Mouse (Mus musculus): Measurements from ENCODE around the gene Grin2a. TPM values are rescaled to one million over a fixed set of nuclear protein-coding genes. Genes with fewer than 3 reads are reported as not detected.

Gene Grin2a
- polyA plus RNA-seq, 1 experiment from 2014 or later, result 0.30 TPM

DNA sequence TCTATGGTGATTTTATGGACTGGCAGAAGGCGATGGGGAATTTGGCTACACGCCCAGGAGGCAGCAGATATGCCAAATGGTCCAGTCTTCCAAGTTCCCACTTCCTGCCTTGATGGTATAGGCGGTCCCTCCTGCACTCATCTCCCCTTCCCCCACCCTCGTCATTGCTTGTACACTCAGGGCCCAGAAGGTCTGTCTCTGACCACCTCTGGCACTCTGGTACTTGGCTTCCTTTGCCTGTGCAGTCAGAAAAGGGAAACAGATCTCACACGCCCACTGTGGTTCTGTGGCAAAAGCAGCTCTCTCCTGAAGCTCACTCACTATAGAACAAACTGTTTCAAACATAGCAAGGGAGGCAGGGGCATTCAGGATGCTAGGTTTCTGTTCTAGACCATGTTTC is 227.0 kb downstream of the Grin2a start:
- H3K4me2 ChIP-seq (ENCODE audit: low read length), result no peak overlapping the region
- H3K9me3 ChIP-seq (ENCODE audit: control insufficient read depth, low read length), result no peaks in the 10 kb centered on the region
- ATAC-seq (replicated peaks; ENCODE audit: low FRiP score, low TSS enrichment, low read depth) (no peak), DNase-seq (ENCODE audit: low spot score) (no peak)
- no peak overlapping the region for H3K9ac ChIP-seq (ENCODE audit: low read length)
- no peaks in the 10 kb centered on the region for H3K4me1 ChIP-seq (replicated peaks; ENCODE audit: control insufficient read depth, insufficient read depth, low read length)
- H3K27me3 ChIP-seq (replicated peaks; ENCODE audit: control insufficient read depth, insufficient read depth, low read length), result no peaks in the 10 kb centered on the region
- H3K36me3 ChIP-seq (ENCODE audit: control insufficient read depth, insufficient read depth, low read length), result no peaks in the 10 kb centered on the region
- H3K27ac ChIP-seq (ENCODE audit: low read depth), result no peak overlapping the region
- 56% methylated on average over 5 of the region's 5 CpGs for WGBS
- H3K4me3 ChIP-seq (ENCODE audit: low read depth, low read length), result no peak overlapping the region

DNA sequence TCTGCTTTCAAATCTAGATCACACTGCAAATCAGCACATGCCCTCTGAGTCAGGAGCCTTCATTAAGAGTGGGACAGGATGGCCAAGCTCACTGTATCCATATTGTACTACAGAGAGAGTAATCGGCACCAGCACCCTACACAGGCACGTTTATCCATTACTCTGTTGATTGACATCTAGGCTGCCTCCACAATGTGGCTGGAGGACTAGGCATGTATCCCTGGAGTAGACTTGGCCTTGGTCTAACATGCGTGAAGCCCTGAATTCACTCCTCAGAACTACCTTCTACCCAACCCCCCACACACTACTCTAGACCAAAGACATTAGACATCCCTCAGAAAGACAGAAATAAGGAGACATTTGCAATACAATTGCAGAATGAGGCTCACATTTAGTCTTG is 227.4 kb downstream of the Grin2a start:
- ATAC-seq (replicated peaks; ENCODE audit: low FRiP score, low TSS enrichment, low read depth) (no peak), DNase-seq (ENCODE audit: low spot score) (no peak)
- WGBS, result 84% methylated on average over 3 of the region's 3 CpGs
- Histone ChIP-seq H3K9ac (ENCODE audit: low read length) (no peak overlapping the region), H3K4me2 (ENCODE audit: low read length) (no peak overlapping the region), H3K4me3 (ENCODE audit: low read depth, low read length) (no peak overlapping the region), H3K27me3 (replicated peaks; ENCODE audit: control insufficient read depth, insufficient read depth, low read length) (no peaks in the 10 kb centered on the region), H3K36me3 (ENCODE audit: control insufficient read depth, insufficient read depth, low read length) (no peaks in the 10 kb centered on the region), H3K27ac (ENCODE audit: low read depth) (no peak overlapping the region), H3K9me3 (ENCODE audit: control insufficient read depth, low read length) (no peaks in the 10 kb centered on the region), H3K4me1 (replicated peaks; ENCODE audit: control insufficient read depth, insufficient read depth, low read length) (no peaks in the 10 kb centered on the region)

DNA sequence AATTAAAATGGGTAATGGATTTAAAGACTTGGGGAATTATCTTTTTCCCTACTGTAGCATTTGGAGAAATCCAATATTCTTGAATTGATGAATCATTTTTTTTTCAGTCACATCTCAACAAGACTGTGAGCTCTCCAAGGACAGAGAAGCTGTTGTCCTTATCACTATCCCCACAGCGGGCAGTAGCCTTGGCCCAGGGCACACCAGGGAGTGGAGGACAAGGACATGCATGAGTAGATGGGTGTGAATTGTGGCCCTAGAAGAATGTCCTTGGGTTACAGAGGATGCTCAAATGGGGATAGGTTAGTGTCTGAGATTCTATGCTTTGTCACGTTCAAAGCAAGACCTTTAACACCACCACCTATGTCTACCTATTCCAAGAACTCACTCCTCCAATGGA is 231.3 kb downstream of the Grin2a start:
- H3K27me3 ChIP-seq (replicated peaks; ENCODE audit: control insufficient read depth, insufficient read depth, low read length), result no peaks in the 10 kb centered on the region
- no peak for DNase-seq (ENCODE audit: low spot score)
- no peaks in the 10 kb centered on the region for H3K9me3 ChIP-seq (ENCODE audit: control insufficient read depth, low read length)
- no peaks in the 10 kb centered on the region for H3K4me1 ChIP-seq (replicated peaks; ENCODE audit: control insufficient read depth, insufficient read depth, low read length)
- H3K27ac ChIP-seq (ENCODE audit: low read depth), result no peak overlapping the region
- no peak overlapping the region for H3K4me2 ChIP-seq (ENCODE audit: low read length)
- no peak overlapping the region for H3K9ac ChIP-seq (ENCODE audit: low read length)
- no peak for ATAC-seq (replicated peaks; ENCODE audit: low FRiP score, low TSS enrichment, low read depth)
- H3K36me3 ChIP-seq (ENCODE audit: control insufficient read depth, insufficient read depth, low read length), result no peaks in the 10 kb centered on the region
- 81% methylated on average over 2 of the region's 2 CpGs for WGBS
- no peak overlapping the region for H3K4me3 ChIP-seq (ENCODE audit: low read depth, low read length)

DNA sequence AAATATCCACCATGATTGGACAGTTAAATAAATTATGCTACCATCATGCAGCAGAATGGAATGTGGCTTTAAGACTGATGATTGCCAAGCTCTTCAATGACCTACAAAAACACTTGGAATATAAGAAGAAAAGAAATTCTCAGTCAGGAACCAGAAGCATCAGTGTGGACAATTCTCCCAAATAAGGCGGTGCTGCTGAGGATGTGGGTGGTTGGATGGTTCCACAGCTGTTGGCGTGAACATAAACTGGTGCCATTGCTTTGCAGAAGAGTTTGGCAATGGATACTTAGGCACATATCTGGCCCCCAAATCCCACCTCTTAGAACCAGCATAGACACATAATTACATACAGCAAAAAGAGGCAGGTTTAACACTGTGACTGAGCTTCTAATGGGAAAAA is 235.0 kb downstream of the Grin2a start:
- WGBS, result 92% methylated on average over 2 of the region's 2 CpGs
- no peak overlapping the region for H3K4me2 ChIP-seq (ENCODE audit: low read length)
- H3K9ac ChIP-seq (ENCODE audit: low read length), result no peak overlapping the region
- no peaks in the 10 kb centered on the region for H3K36me3 ChIP-seq (ENCODE audit: control insufficient read depth, insufficient read depth, low read length)
- no peak overlapping the region for H3K27ac ChIP-seq (ENCODE audit: low read depth)
- no peaks in the 10 kb centered on the region for H3K9me3 ChIP-seq (ENCODE audit: control insufficient read depth, low read length)
- H3K4me1 ChIP-seq (replicated peaks; ENCODE audit: control insufficient read depth, insufficient read depth, low read length), result no peaks in the 10 kb centered on the region
- H3K27me3 ChIP-seq (replicated peaks; ENCODE audit: control insufficient read depth, insufficient read depth, low read length), result no peaks in the 10 kb centered on the region
- no peak overlapping the region for H3K4me3 ChIP-seq (ENCODE audit: low read depth, low read length)
- no peak for ATAC-seq (replicated peaks; ENCODE audit: low FRiP score, low TSS enrichment, low read depth)
- DNase-seq (ENCODE audit: low spot score), result no peak

DNA sequence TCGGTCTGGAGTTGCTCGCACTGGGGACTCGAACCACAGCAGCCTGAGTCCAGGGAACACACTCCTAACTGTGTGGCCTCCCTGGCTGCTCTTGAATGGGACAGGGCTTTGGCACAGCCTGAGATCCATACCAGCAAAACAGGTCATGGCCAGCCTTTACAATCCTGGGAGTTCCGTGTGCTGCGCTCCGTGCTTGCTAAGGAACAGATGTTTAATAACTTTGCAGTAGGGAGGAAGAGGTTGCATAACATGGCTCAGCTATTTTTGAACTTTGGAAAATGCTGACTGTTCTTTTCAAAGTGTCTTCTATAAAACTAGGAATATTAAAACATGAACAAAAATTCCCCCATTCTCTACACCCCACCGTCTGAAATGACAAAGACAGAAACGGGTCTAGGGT is 238.5 kb downstream of the Grin2a start:
- Histone ChIP-seq H3K4me1 (replicated peaks; ENCODE audit: control insufficient read depth, insufficient read depth, low read length) (no peaks in the 10 kb centered on the region), H3K4me2 (ENCODE audit: low read length) (no peak overlapping the region), H3K36me3 (ENCODE audit: control insufficient read depth, insufficient read depth, low read length) (no peaks in the 10 kb centered on the region), H3K4me3 (ENCODE audit: low read depth, low read length) (no peak overlapping the region), H3K27ac (ENCODE audit: low read depth) (no peak overlapping the region), H3K9me3 (ENCODE audit: control insufficient read depth, low read length) (no peaks in the 10 kb centered on the region), H3K27me3 (replicated peaks; ENCODE audit: control insufficient read depth, insufficient read depth, low read length) (no peaks in the 10 kb centered on the region), H3K9ac (ENCODE audit: low read length) (no peak overlapping the region)
- no peak for DNase-seq (ENCODE audit: low spot score)
- no peak for ATAC-seq (replicated peaks; ENCODE audit: low FRiP score, low TSS enrichment, low read depth)
- 84% methylated on average over 8 of the region's 8 CpGs for WGBS

DNA sequence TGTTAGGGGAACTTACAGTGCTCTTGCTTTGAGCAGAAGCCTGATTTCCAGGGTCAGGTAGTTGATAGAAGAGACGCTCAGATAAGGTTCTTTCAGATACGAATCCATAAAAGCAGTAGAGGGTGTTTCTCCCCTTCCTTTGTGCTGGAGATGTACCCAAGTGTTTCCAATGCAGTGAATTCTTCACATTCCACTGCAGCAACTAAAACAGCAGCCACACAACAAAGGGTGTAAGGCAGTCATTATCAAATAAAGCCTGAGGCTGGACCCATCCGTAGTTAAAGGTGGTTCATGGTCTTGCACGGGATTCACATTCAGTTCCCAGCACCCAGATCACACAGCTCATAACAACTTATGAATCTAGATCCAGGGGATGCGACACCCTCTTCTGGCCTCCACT is 241.3 kb downstream of the Grin2a start:
- ATAC-seq (replicated peaks; ENCODE audit: low FRiP score, low TSS enrichment, low read depth) (no peak), DNase-seq (ENCODE audit: low spot score) (no peak)
- no peak overlapping the region for H3K4me2 ChIP-seq (ENCODE audit: low read length)
- H3K27me3 ChIP-seq (replicated peaks; ENCODE audit: control insufficient read depth, insufficient read depth, low read length), result no peaks in the 10 kb centered on the region
- no peak overlapping the region for H3K27ac ChIP-seq (ENCODE audit: low read depth)
- H3K4me1 ChIP-seq (replicated peaks; ENCODE audit: control insufficient read depth, insufficient read depth, low read length), result no peaks in the 10 kb centered on the region
- no peak overlapping the region for H3K9ac ChIP-seq (ENCODE audit: low read length)
- H3K9me3 ChIP-seq (ENCODE audit: control insufficient read depth, low read length), result no peaks in the 10 kb centered on the region
- H3K4me3 ChIP-seq (ENCODE audit: low read depth, low read length), result no peak overlapping the region
- H3K36me3 ChIP-seq (ENCODE audit: control insufficient read depth, insufficient read depth, low read length), result no peaks in the 10 kb centered on the region
- WGBS, result 79% methylated on average over 5 of the region's 5 CpGs

DNA sequence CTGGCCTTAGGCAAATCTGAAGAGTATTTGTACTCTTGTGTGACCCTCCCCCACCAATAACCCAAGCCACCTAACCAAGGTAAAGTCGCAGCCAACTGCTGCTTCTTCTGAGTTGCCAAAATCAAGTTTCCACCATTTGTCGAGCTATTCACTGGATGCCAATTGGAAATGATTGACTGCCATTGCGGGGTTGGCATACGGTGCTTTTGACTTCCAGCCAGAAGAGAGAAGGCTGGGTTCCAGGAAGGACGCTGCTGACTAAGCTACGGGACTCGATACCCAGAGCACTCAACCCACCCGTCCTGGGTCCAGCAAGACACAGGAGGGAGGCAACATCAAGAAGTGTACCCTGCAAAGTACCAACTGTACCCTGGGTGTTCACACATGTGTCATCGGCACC is 242.3 kb downstream of the Grin2a start:
- Histone ChIP-seq H3K4me1 (replicated peaks; ENCODE audit: control insufficient read depth, insufficient read depth, low read length) (no peaks in the 10 kb centered on the region), H3K4me2 (ENCODE audit: low read length) (no peak overlapping the region), H3K9me3 (ENCODE audit: control insufficient read depth, low read length) (no peaks in the 10 kb centered on the region), H3K9ac (ENCODE audit: low read length) (no peak overlapping the region), H3K4me3 (ENCODE audit: low read depth, low read length) (no peak overlapping the region), H3K27me3 (replicated peaks; ENCODE audit: control insufficient read depth, insufficient read depth, low read length) (no peaks in the 10 kb centered on the region), H3K36me3 (ENCODE audit: control insufficient read depth, insufficient read depth, low read length) (no peaks in the 10 kb centered on the region), H3K27ac (ENCODE audit: low read depth) (no peak overlapping the region)
- no peak for ATAC-seq (replicated peaks; ENCODE audit: low FRiP score, low TSS enrichment, low read depth)
- DNase-seq (ENCODE audit: low spot score), result no peak
- WGBS, result 89% methylated on average over 9 of the region's 9 CpGs

DNA sequence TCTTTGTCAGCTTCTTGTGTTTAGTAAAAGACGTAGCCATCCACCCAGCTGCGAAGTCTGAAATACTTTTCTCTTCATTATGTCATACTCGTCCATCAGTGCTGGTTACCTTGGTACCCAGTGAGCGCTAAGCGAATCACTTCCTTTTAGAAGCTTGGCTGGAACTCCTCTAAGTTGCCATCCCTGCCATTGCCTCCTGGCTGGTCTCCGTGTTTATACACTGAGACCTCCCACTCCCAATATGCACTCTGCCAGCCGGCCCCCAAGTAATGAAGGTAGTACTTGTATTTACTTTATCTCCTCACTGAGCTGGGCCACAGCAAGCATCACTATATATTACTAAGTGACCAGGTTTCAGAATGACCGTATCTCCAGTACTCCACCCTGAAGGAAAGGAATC is 242.8 kb downstream of the Grin2a start:
- ATAC-seq (replicated peaks; ENCODE audit: low FRiP score, low TSS enrichment, low read depth) (no peak), DNase-seq (ENCODE audit: low spot score) (no peak)
- Histone ChIP-seq H3K27me3 (replicated peaks; ENCODE audit: control insufficient read depth, insufficient read depth, low read length) (no peaks in the 10 kb centered on the region), H3K4me2 (ENCODE audit: low read length) (no peak overlapping the region), H3K9me3 (ENCODE audit: control insufficient read depth, low read length) (no peaks in the 10 kb centered on the region), H3K27ac (ENCODE audit: low read depth) (no peak overlapping the region), H3K36me3 (ENCODE audit: control insufficient read depth, insufficient read depth, low read length) (no peaks in the 10 kb centered on the region), H3K9ac (ENCODE audit: low read length) (no peak overlapping the region), H3K4me3 (ENCODE audit: low read depth, low read length) (no peak overlapping the region), H3K4me1 (replicated peaks; ENCODE audit: control insufficient read depth, insufficient read depth, low read length) (no peaks in the 10 kb centered on the region)
- 79% methylated on average over 8 of the region's 8 CpGs for WGBS

DNA sequence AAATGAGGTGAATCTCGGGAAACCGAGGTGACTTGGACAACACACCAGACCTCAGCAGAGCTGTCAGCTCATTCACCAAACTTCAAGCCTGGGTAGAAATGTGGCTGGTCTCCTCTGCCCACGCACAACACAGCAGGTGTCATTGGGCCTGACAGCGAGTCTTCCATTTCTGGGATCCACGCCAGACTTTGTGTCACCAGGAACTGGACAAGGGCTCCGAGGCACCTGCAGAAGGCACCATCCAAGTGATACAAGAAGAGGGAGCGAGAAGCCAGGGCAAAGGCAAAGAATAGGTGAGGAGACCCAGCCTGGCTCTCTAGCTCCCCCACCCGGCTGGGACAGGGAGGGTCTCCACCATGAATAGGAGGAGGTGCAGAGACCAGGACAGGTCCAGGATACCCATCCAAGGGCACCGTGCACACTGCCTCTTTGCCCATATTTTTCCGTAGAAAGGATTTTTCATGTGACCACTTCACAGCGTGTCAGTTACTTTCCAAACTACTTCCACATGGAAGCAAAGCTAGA is 244.3 kb downstream of the Grin2a start:
- Histone ChIP-seq H3K4me1 (replicated peaks; ENCODE audit: control insufficient read depth, insufficient read depth, low read length) (no peaks in the 10 kb centered on the region), H3K27ac (ENCODE audit: low read depth) (no peak overlapping the region)
- WGBS, result 76% methylated on average over 11 of the region's 11 CpGs

More for the DNA sequence above, 244.3 kb downstream of the Grin2a start:
- Histone ChIP-seq H3K4me3 (ENCODE audit: low read depth, low read length) (no peak overlapping the region), H3K9me3 (ENCODE audit: control insufficient read depth, low read length) (no peaks in the 10 kb centered on the region), H3K27me3 (replicated peaks; ENCODE audit: control insufficient read depth, insufficient read depth, low read length) (no peaks in the 10 kb centered on the region), H3K36me3 (ENCODE audit: control insufficient read depth, insufficient read depth, low read length) (no peaks in the 10 kb centered on the region), H3K9ac (ENCODE audit: low read length) (no peak overlapping the region), H3K4me2 (ENCODE audit: low read length) (no peak overlapping the region)
- no peak for ATAC-seq (replicated peaks; ENCODE audit: low FRiP score, low TSS enrichment, low read depth)
- no peak for DNase-seq (ENCODE audit: low spot score)
